Mouse (Mus musculus) limb, embryonic 14.5 days (tissue): Measurements from ENCODE around the gene Nlrp3. TPM values are rescaled to one million over a fixed set of nuclear protein-coding genes. Genes with fewer than 3 reads are reported as not detected.

Experiments used
- ATAC-seq: fragments of 200-750 bp; cut with Nextera tagmentation; 2 replicates; pipeline ENCODE4 v1.8.0; 2017; ENCODE audit warnings: low read depth, moderate number of reproducible peaks, moderate TSS enrichment; ENCODE audit not compliant: low FRiP score
- DNase-seq: peaks from one replicate; pipeline ENCODE4 v3.0.0-alpha.2; 2015; ENCODE audit warnings: low spot score
- H3K27ac ChIP-seq: fragments of 300-500 bp; sonication (generic); replicated peaks from 2 replicates; pipeline ENCODE4 v1.5.1; 2014; ENCODE audit warnings: low read depth, mild to moderate bottlenecking, low read length, moderate library complexity, mixed read lengths
- H3K27me3 ChIP-seq: fragments of 300-500 bp; sonication (generic); 2 replicates; pipeline ENCODE4 v1.6.1; 2014; ENCODE audit warnings: low read length, mixed read lengths; ENCODE audit not compliant: control insufficient read depth, insufficient read depth
- H3K36me3 ChIP-seq: fragments of 300-500 bp; sonication (generic); 2 replicates; pipeline ENCODE4 v1.6.1; 2014; ENCODE audit warnings: mild to moderate bottlenecking, low read length, moderate library complexity, mixed read lengths; ENCODE audit not compliant: control insufficient read depth, insufficient read depth
- H3K4me1 ChIP-seq: fragments of 300-500 bp; sonication (generic); 2 replicates; pipeline ENCODE4 v1.6.1; 2014; ENCODE audit warnings: antibody characterized with exemption, low read length, mixed read lengths; ENCODE audit not compliant: control insufficient read depth, insufficient read depth
- H3K4me2 ChIP-seq: fragments of 300-500 bp; sonication (generic); replicated peaks from 2 replicates; pipeline ENCODE4 v1.6.1; 2014; ENCODE audit warnings: low read depth, mild to moderate bottlenecking, low read length, moderate library complexity; ENCODE audit not compliant: severe bottlenecking
- H3K4me3 ChIP-seq: fragments of 300-500 bp; sonication (generic); replicated peaks from 2 replicates; pipeline ENCODE4 v1.5.1; 2014; ENCODE audit warnings: low read length
- H3K9ac ChIP-seq: fragments of 300-500 bp; sonication (generic); 2 replicates; pipeline ENCODE4 v1.6.1; 2014; ENCODE audit warnings: mild to moderate bottlenecking, low read depth, low read length, moderate library complexity; ENCODE audit not compliant: severe bottlenecking
- H3K9me3 ChIP-seq: fragments of 300-500 bp; sonication (generic); 2 replicates; pipeline ENCODE4 v1.6.1; 2016; ENCODE audit warnings: low read length; ENCODE audit not compliant: control insufficient read depth
- POLR2A ChIP-seq: fragments of 200-500 bp; IDR thresholded peaks from 2 replicates; pipeline ENCODE4 v1.8.0; 2012; ENCODE audit warnings: inconsistent platforms, mild to moderate bottlenecking, moderate library complexity, borderline replicate concordance; ENCODE audit not compliant: insufficient read depth, insufficient read length; ENCODE audit errors: extremely low read depth
- WGBS: fragments of 180-500 bp; shearing (Covaris S2); extraction: QIAGEN DNeasy Blood & Tissue Kit; methylation state at CpG from one replicate; pipeline ENCODE4 v1.1.7; 2014; 5-methylcytosine and 5-hydroxymethylcytosine counted together
- polyA plus RNA-seq, 2 experiments: library from polyadenylated mRNA; depleted of rRNA in 1 of 2; stranded (reverse) in 1 of 2; unstranded in 1 of 2; fragments of >200 nt; fragmentation: Nextera tagmentation in 1 of 2; extraction: Ambion mirVana in 1 of 2; gene quantifications; 2 replicates each; pipeline versions ENCODE4 v1.2.1 to v1.2.3; 2012 to 2014

The Nlrp3 gene
- polyA plus RNA-seq, 2 experiments: 0.48 to 0.57 TPM

- peak overlapping the region; percentile 93 for H3K4me3 ChIP-seq
- H3K4me1 ChIP-seq: peaks cover 11% of the 10 kb centered on the region; the same call in 1 of the 2 replicates
- DNase-seq: peak; percentile 93
- 0% methylated on average over 31 of the region's 71 CpGs for WGBS
- peaks cover 39% of the 10 kb centered on the region for H3K36me3 ChIP-seq
- H3K27me3 ChIP-seq: no peaks in the 10 kb centered on the region
- H3K4me2 ChIP-seq: peak overlapping the region; percentile 82
- 0 out of 2 replicates have a peak, but pooled peaks have one; percentile 17 for TF ChIP-seq POLR2A
- peak overlapping the region; percentile 97 for H3K9ac ChIP-seq
- no peaks in the 10 kb centered on the region for H3K9me3 ChIP-seq
- peak overlapping the region; percentile 94 for H3K27ac ChIP-seq
- peak; percentile 97 for ATAC-seq
These were observed 35.3 kb upstream of the Nlrp3 start for GRCm38 (mm10) chr11:59505839-59506712.

- no peaks in the 10 kb centered on the region for H3K27me3 ChIP-seq
- peaks cover 37% of the 10 kb centered on the region for H3K36me3 ChIP-seq
- ATAC-seq (peak; percentile 7; the same call in 1 of the 2 replicates), DNase-seq (no peak)
- TF ChIP-seq POLR2A: no peak
- H3K9me3 ChIP-seq: no peaks in the 10 kb centered on the region
- peak overlapping the region; percentile 82 for H3K4me2 ChIP-seq
- peak overlapping the region; percentile 97 for H3K9ac ChIP-seq
- H3K4me3 ChIP-seq: peak overlapping the region; percentile 93
- WGBS: under 1% methylated on average over 14 of the region's 14 CpGs
- peaks cover 11% of the 10 kb centered on the region; the same call in 1 of the 2 replicates for H3K4me1 ChIP-seq
- H3K27ac ChIP-seq: peak overlapping the region; percentile 94
These were observed 34.7 kb upstream of the Nlrp3 start for GRCm38 (mm10) chr11:59506713-59507074.

GRCm38 (mm10) chr11:59511558-59511957, 29.8 kb upstream of the Nlrp3 start:
- no peak for TF ChIP-seq POLR2A
- Histone ChIP-seq H3K4me3 (no peak overlapping the region), H3K27ac (no peak overlapping the region), H3K4me1 (peaks cover 6% of the 10 kb centered on the region; the same call in 1 of the 2 replicates), H3K9me3 (no peaks in the 10 kb centered on the region), H3K4me2 (no peak overlapping the region), H3K36me3 (peaks cover 8% of the 10 kb centered on the region), H3K9ac (no peak overlapping the region), H3K27me3 (no peaks in the 10 kb centered on the region)
- ATAC-seq: no peak
- 67% methylated on average over 1 of the region's 1 CpGs for WGBS
- DNase-seq: no peak

- Histone ChIP-seq H3K9ac (no peak overlapping the region), H3K4me1 (no peaks in the 10 kb centered on the region), H3K36me3 (peaks cover 8% of the 10 kb centered on the region), H3K4me2 (no peak overlapping the region), H3K27ac (no peak overlapping the region; the same call in 1 of the 2 replicates), H3K27me3 (no peaks in the 10 kb centered on the region), H3K9me3 (no peaks in the 10 kb centered on the region), H3K4me3 (no peak overlapping the region)
- 68% methylated on average over 10 of the region's 10 CpGs for WGBS
- no peak for DNase-seq
- no peak for ATAC-seq
- no peak for TF ChIP-seq POLR2A
These were observed 28.6 kb upstream of the Nlrp3 start for GRCm38 (mm10) chr11:59512733-59513132.

- DNase-seq (no peak), ATAC-seq (no peak)
- Histone ChIP-seq H3K27ac (no peak overlapping the region), H3K27me3 (no peaks in the 10 kb centered on the region), H3K4me3 (no peak overlapping the region), H3K4me2 (no peak overlapping the region), H3K4me1 (no peaks in the 10 kb centered on the region), H3K9me3 (no peaks in the 10 kb centered on the region), H3K36me3 (peaks cover 8% of the 10 kb centered on the region), H3K9ac (no peak overlapping the region)
- no peak for TF ChIP-seq POLR2A
- WGBS: 86% methylated on average over 3 of the region's 3 CpGs
These were observed 27.8 kb upstream of the Nlrp3 start for GRCm38 (mm10) chr11:59513556-59513955.
